Mouse (Mus musculus): ENCODE data around the gene Galns. TPM values are rescaled to one million over a fixed set of nuclear protein-coding genes. Genes with fewer than 3 reads are reported as not detected.

Gene Galns
- polyA plus RNA-seq, 1 experiment from 2014 or later, result 12.3 TPM

DNA sequence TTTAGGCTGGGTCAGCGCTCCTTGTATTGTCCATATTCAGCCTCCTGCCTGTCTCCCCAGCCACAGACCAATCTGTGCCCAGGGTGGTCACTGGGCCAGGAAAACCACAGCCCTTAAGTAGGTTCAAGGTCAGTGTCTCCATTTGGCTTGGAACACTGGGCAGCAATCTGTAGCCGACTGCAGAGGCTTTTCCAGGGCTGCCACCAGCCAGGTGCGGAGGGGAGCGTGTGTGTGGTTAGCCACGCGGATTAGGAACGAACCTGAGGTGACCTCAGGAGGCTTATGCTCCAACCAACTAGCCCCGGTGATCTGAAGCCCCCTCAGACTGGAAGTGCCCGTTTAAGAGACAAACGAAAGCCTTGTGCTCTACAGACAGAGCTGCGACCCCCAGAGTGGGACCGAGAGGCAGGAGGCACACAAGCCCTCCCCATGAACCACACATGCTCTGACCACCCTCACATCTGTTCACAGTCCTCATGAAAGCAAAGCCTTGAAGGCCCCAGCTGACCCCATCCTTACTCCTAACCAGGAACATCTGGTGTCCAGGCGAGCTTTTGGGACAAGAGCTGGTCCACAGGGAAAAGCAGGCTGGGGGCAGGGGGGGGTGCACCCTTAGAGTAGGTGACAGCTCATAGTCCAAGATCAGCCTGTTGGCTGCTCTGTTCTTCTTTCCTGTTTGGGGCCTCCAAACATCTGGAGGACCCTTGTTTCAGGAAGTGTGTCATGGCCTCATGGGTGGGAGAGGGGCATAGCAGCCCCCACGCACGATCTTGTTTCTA lies 37.1 kb upstream of the Galns start:
- no peak overlapping the region for H3K4me2 ChIP-seq
- 77% methylated on average over 15 of the region's 15 CpGs for WGBS (ENCODE audit: insufficient replicate concordance)
- no peaks in the 10 kb centered on the region for H3K27me3 ChIP-seq (ENCODE audit: control insufficient read depth, insufficient read depth, low read length)
- H3K4me3 ChIP-seq (ENCODE audit: low read depth, low read length), result no peak overlapping the region
- H3K36me3 ChIP-seq (ENCODE audit: control insufficient read depth, insufficient read depth, low read length), result no peaks in the 10 kb centered on the region; the same call in 1 of the 2 replicates
- ATAC-seq (replicated peaks; ENCODE audit: insufficient number of reproducible peaks, low FRiP score, low TSS enrichment), result no peak
- H3K9me3 ChIP-seq (replicated peaks; ENCODE audit: control insufficient read depth, low read length), result no peaks in the 10 kb centered on the region
- no peak overlapping the region for H3K9ac ChIP-seq (ENCODE audit: low read depth, low read length)
- H3K27ac ChIP-seq (ENCODE audit: low read depth, low read length), result no peak overlapping the region
- peaks cover 22% of the 10 kb centered on the region for H3K4me1 ChIP-seq (ENCODE audit: control insufficient read depth, insufficient read depth, low read length)

- no peak overlapping the region for H3K4me3 ChIP-seq (ENCODE audit: low read depth, low read length)
- no peaks in the 10 kb centered on the region; the same call in 1 of the 2 replicates for H3K36me3 ChIP-seq (ENCODE audit: control insufficient read depth, insufficient read depth, low read length)
- no peak overlapping the region for H3K4me2 ChIP-seq
- no peaks in the 10 kb centered on the region for H3K9me3 ChIP-seq (replicated peaks; ENCODE audit: control insufficient read depth, low read length)
- no peak for ATAC-seq (replicated peaks; ENCODE audit: insufficient number of reproducible peaks, low FRiP score, low TSS enrichment)
- peaks cover 15% of the 10 kb centered on the region; the same call in 1 of the 2 replicates for H3K4me1 ChIP-seq (ENCODE audit: control insufficient read depth, insufficient read depth, low read length)
- no peak overlapping the region for H3K27ac ChIP-seq (ENCODE audit: low read depth, low read length)
- no peak overlapping the region for H3K9ac ChIP-seq (ENCODE audit: low read depth, low read length)
- WGBS (ENCODE audit: insufficient replicate concordance), result 67% methylated on average over 16 of the region's 16 CpGs
- no peaks in the 10 kb centered on the region for H3K27me3 ChIP-seq (ENCODE audit: control insufficient read depth, insufficient read depth, low read length)
Measured at GRCm38 (mm10) chr8:122646337-122646736, 35.1 kb upstream of the Galns start.

DNA sequence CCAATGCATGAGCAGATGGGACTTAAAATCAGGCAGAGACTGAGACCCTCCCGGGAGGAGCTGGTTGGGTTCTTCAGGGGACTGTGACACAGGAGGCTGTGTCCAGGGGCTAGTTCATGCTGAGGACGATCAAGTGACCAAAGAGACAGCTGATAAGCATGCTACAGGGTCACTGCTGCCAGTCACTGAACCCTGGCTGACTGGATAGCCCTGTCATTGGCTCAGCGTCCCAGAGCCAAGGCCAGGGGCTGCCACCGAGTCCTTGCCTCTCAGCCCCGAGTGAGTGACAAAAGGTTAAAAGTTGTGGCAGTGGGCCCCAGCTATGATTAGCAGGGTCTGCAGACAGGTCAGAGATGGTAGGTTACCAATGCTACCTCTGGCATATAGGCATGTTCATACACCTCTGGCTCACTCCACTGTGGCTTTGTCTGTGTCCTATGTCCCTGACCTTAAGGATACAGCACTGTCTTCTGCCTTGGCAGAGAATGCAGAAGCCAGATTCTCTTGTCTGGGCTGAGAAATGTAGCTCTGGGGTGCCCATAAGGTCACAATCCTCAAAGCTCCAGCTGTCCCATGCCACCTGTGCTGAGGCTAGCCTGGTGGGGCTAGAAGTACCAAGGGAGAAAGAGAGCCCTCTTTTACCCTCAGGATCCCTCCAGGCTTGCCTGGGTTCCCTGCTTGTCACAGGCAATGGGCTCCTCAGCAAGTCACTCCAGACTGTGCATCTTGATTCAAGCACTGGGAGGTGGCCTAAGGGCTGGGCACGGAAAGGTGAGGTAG lies 33.1 kb upstream of the Galns start:
- H3K9me3 ChIP-seq (replicated peaks; ENCODE audit: control insufficient read depth, low read length), result no peaks in the 10 kb centered on the region
- ATAC-seq (replicated peaks; ENCODE audit: insufficient number of reproducible peaks, low FRiP score, low TSS enrichment), result no peak
- H3K4me2 ChIP-seq, result no peak overlapping the region
- H3K36me3 ChIP-seq (ENCODE audit: control insufficient read depth, insufficient read depth, low read length), result no peaks in the 10 kb centered on the region; the same call in 1 of the 2 replicates
- H3K9ac ChIP-seq (ENCODE audit: low read depth, low read length), result no peak overlapping the region
- H3K4me1 ChIP-seq (ENCODE audit: control insufficient read depth, insufficient read depth, low read length), result peaks cover 27% of the 10 kb centered on the region
- H3K27ac ChIP-seq (ENCODE audit: low read depth, low read length), result no peak overlapping the region
- 61% methylated on average over 6 of the region's 6 CpGs for WGBS (ENCODE audit: insufficient replicate concordance)
- H3K4me3 ChIP-seq (ENCODE audit: low read depth, low read length), result no peak overlapping the region
- H3K27me3 ChIP-seq (ENCODE audit: control insufficient read depth, insufficient read depth, low read length), result no peaks in the 10 kb centered on the region

DNA sequence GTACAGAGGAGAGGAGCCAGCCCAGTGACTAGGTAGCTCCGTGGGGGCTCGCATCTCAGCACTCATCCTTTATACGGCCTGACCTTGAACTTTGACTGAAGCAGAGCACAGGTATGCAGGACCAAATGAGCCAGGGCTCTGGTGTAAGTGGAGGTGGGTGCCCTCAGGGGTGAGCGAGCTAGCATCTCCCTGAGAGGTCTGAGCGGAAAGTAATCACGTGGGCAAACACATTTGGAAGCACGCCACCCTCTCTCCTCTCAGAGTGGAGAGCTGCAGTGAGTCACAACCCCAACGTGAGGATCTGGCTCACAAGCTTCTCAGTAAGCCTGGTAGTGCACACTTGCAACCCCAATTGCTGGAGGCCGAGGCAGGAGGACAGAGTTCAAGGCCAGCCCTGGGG lies 30.8 kb upstream of the Galns start:
- H3K4me1 ChIP-seq (ENCODE audit: control insufficient read depth, insufficient read depth, low read length), result peaks cover 31% of the 10 kb centered on the region
- 60% methylated on average over 9 of the region's 9 CpGs for WGBS (ENCODE audit: insufficient replicate concordance)
- no peaks in the 10 kb centered on the region for H3K27me3 ChIP-seq (ENCODE audit: control insufficient read depth, insufficient read depth, low read length)
- H3K4me3 ChIP-seq (ENCODE audit: low read depth, low read length), result no peak overlapping the region
- no peak overlapping the region for H3K9ac ChIP-seq (ENCODE audit: low read depth, low read length)
- no peak for ATAC-seq (replicated peaks; ENCODE audit: insufficient number of reproducible peaks, low FRiP score, low TSS enrichment)
- no peak overlapping the region for H3K27ac ChIP-seq (ENCODE audit: low read depth, low read length)
- H3K4me2 ChIP-seq, result no peak overlapping the region
- no peaks in the 10 kb centered on the region for H3K9me3 ChIP-seq (replicated peaks; ENCODE audit: control insufficient read depth, low read length)
- no peaks in the 10 kb centered on the region for H3K36me3 ChIP-seq (ENCODE audit: control insufficient read depth, insufficient read depth, low read length)

- Histone ChIP-seq H3K4me2 (no peak overlapping the region), H3K4me1 (ENCODE audit: control insufficient read depth, insufficient read depth, low read length) (peaks cover 31% of the 10 kb centered on the region), H3K27me3 (ENCODE audit: control insufficient read depth, insufficient read depth, low read length) (no peaks in the 10 kb centered on the region), H3K27ac (ENCODE audit: low read depth, low read length) (no peak overlapping the region), H3K9me3 (replicated peaks; ENCODE audit: control insufficient read depth, low read length) (no peaks in the 10 kb centered on the region), H3K4me3 (ENCODE audit: low read depth, low read length) (no peak overlapping the region), H3K9ac (ENCODE audit: low read depth, low read length) (no peak overlapping the region), H3K36me3 (ENCODE audit: control insufficient read depth, insufficient read depth, low read length) (no peaks in the 10 kb centered on the region; the same call in 1 of the 2 replicates)
- 80% methylated on average over 15 of the region's 15 CpGs for WGBS (ENCODE audit: insufficient replicate concordance)
- no peak for ATAC-seq (replicated peaks; ENCODE audit: insufficient number of reproducible peaks, low FRiP score, low TSS enrichment)
Measured at GRCm38 (mm10) chr8:122641406-122641805, 30.1 kb upstream of the Galns start.

DNA sequence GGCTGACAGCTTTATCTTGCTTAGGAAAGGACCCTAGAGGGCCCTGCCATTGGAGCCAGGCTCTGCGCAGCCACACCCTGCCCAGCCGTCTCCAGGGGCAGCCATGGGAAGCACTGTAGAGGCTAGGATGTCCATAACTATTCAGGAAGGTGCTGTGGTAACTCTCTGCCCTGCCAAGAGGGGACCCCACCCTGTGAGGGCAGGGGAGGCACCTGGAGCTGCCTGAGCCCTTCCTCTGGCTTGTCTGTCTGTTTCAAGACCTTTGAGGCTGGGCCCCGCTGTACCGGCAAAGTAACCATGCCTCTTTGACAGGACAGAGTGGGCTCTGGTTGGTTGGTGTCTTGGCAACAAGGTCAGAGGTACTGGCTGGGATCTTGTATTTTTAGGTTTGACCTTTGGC lies 29.6 kb upstream of the Galns start:
- H3K4me2 ChIP-seq, result no peak overlapping the region
- no peak overlapping the region for H3K27ac ChIP-seq (ENCODE audit: low read depth, low read length)
- no peak overlapping the region for H3K9ac ChIP-seq (ENCODE audit: low read depth, low read length)
- H3K4me1 ChIP-seq (ENCODE audit: control insufficient read depth, insufficient read depth, low read length), result peaks cover 31% of the 10 kb centered on the region
- no peak overlapping the region for H3K4me3 ChIP-seq (ENCODE audit: low read depth, low read length)
- H3K27me3 ChIP-seq (ENCODE audit: control insufficient read depth, insufficient read depth, low read length), result no peaks in the 10 kb centered on the region
- no peaks in the 10 kb centered on the region for H3K9me3 ChIP-seq (replicated peaks; ENCODE audit: control insufficient read depth, low read length)
- WGBS (ENCODE audit: insufficient replicate concordance), result 70% methylated on average over 4 of the region's 4 CpGs
- H3K36me3 ChIP-seq (ENCODE audit: control insufficient read depth, insufficient read depth, low read length), result no peaks in the 10 kb centered on the region; the same call in 1 of the 2 replicates
- ATAC-seq (replicated peaks; ENCODE audit: insufficient number of reproducible peaks, low FRiP score, low TSS enrichment), result no peak

DNA sequence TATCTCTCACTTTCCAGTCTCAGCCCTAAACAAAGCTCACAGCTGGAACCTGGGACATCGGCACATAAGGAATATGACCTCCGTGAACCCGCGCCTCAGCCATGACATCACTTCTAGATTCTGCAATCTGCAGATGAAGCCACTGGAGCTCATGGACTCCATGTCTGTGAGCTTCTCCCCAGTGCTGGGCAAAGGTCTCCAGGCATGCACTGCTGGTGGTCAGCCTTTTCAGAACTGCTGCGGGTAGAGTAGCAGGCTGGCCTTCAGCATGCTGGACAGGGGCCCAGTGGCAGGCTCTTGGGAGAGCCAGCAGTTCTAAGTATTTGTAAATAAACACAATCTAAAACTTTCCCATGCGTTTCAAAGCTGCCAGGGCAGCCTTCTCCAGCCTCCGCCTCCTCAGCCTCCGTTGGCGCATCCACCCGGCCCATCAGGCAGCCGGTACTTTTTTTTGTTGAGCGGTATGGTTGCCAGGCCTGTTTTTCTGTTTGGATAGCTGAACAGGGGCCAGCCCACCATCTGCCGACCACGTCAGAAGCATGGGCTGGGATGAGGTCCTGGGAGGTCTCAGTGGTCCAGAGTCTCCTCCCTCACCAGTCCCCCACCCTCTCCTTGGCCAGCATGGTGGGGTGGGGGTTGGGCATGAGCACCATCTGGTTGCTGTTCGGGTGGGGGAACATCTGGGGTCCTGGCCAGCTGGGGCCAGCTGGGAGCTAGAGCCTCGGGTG lies 28.4 kb upstream of the Galns start:
- WGBS (ENCODE audit: insufficient replicate concordance), result 41% methylated on average over 16 of the region's 16 CpGs
- no peak overlapping the region for H3K9ac ChIP-seq (ENCODE audit: low read depth, low read length)
- no peaks in the 10 kb centered on the region for H3K9me3 ChIP-seq (replicated peaks; ENCODE audit: control insufficient read depth, low read length)
- no peak for ATAC-seq (replicated peaks; ENCODE audit: insufficient number of reproducible peaks, low FRiP score, low TSS enrichment)
- no peaks in the 10 kb centered on the region; the same call in 1 of the 2 replicates for H3K36me3 ChIP-seq (ENCODE audit: control insufficient read depth, insufficient read depth, low read length)
- H3K4me2 ChIP-seq, result no peak overlapping the region
- peaks cover 38% of the 10 kb centered on the region for H3K4me1 ChIP-seq (ENCODE audit: control insufficient read depth, insufficient read depth, low read length)
- H3K4me3 ChIP-seq (ENCODE audit: low read depth, low read length), result no peak overlapping the region
- H3K27me3 ChIP-seq (ENCODE audit: control insufficient read depth, insufficient read depth, low read length), result no peaks in the 10 kb centered on the region
- no peak overlapping the region for H3K27ac ChIP-seq (ENCODE audit: low read depth, low read length)

DNA sequence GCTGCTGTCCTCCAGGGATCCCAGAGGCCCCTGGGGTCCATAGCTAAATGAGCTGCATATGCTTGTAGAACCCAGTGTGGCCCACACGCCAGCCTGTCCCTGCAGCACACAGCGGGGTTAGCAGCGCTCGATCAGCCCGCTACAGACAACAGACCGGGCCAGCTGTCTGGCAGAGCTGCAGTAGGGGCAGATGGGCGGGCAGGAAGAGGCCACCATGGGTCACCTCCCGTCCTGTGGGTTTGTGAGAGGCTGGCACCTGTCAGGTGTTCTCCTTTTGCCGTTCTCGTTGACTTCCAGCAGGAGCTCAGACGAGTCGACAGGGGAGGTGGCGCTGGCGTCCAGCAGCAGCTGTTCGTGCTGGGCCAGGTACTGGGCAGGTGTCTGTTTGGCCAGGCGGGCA lies 27.3 kb upstream of the Galns start:
- Histone ChIP-seq H3K27ac (ENCODE audit: low read depth, low read length) (no peak overlapping the region), H3K4me1 (ENCODE audit: control insufficient read depth, insufficient read depth, low read length) (peaks cover 31% of the 10 kb centered on the region), H3K36me3 (ENCODE audit: control insufficient read depth, insufficient read depth, low read length) (no peaks in the 10 kb centered on the region; the same call in 1 of the 2 replicates), H3K4me2 (no peak overlapping the region), H3K27me3 (ENCODE audit: control insufficient read depth, insufficient read depth, low read length) (no peaks in the 10 kb centered on the region), H3K9me3 (replicated peaks; ENCODE audit: control insufficient read depth, low read length) (no peaks in the 10 kb centered on the region), H3K9ac (ENCODE audit: low read depth, low read length) (no peak overlapping the region), H3K4me3 (ENCODE audit: low read depth, low read length) (no peak overlapping the region)
- ATAC-seq (replicated peaks; ENCODE audit: insufficient number of reproducible peaks, low FRiP score, low TSS enrichment), result no peak
- 84% methylated on average over 16 of the region's 16 CpGs for WGBS (ENCODE audit: insufficient replicate concordance)
